Mouse (Mus musculus) olfactory bulb, adult 2 months (tissue): ENCODE measurements at regions not wholly inside any gene's neighbourhood (a gene's known extent, or its start where the extent isn't known, plus 50 kb on each side); places are given as distances from the start of the nearest gene placed in this dataset.

Source experiments
- H3K27ac ChIP-seq: fragments of 200-500 bp; 2 replicates; pipeline ENCODE4 v1.5.1; 2012; ENCODE audit warnings: low read depth, low read length; ENCODE audit not compliant: insufficient read depth
- H3K4me1 ChIP-seq: fragments of 200-500 bp; 2 replicates; pipeline ENCODE4 v1.6.1; 2012; ENCODE audit warnings: low read length; ENCODE audit not compliant: control insufficient read depth, insufficient read depth
- H3K4me3 ChIP-seq: fragments of 200-500 bp; 2 replicates; pipeline ENCODE4 v1.5.1; 2012; ENCODE audit warnings: mild to moderate bottlenecking, low read depth, low read length, moderate library complexity; ENCODE audit not compliant: insufficient read depth
- CTCF ChIP-seq: fragments of 200-500 bp; IDR thresholded peaks from 2 replicates; pipeline ENCODE4 v1.5.1; 2012; ENCODE audit warnings: low read depth, mild to moderate bottlenecking, low read length, moderate library complexity; ENCODE audit not compliant: insufficient read depth
- POLR2A ChIP-seq: fragments of 200-500 bp; IDR thresholded peaks from 2 replicates; pipeline ENCODE4 v1.6.1; 2012; ENCODE audit warnings: mild to moderate bottlenecking, low read depth, low read length, moderate library complexity; ENCODE audit not compliant: insufficient read depth
- WGBS: fragments of 180-500 bp; shearing (Covaris S2); methylation state at CpG from one replicate; pipeline ENCODE4 v1.1.7; 2018; 5-methylcytosine and 5-hydroxymethylcytosine counted together

DNA sequence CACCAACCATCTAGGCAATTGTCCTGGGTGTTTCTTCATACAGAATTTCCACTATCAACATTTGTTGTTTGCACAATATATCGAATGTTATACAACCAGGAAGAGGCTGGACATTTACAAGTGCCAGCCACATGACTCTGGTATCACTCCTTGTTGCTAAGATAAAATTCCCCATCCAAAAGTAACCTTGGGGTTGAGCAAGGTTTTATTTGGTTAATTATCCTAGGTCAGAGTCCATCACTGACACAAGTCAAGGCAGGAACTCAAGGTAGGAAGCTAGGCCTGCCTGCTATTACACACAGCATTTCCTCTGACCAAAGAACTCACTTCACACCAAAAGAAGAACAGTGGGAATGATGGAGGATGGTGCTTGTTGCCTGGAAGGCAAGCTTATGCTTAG is 120.7 kb upstream of the Plppr1 start:
- TF ChIP-seq POLR2A (no peak), CTCF (no peak)
- H3K4me1 ChIP-seq: no peaks in the 10 kb centered on the region
- no peak overlapping the region for H3K4me3 ChIP-seq
- WGBS: 92% methylated on average over 1 of the region's 1 CpGs
- no peak overlapping the region for H3K27ac ChIP-seq

DNA sequence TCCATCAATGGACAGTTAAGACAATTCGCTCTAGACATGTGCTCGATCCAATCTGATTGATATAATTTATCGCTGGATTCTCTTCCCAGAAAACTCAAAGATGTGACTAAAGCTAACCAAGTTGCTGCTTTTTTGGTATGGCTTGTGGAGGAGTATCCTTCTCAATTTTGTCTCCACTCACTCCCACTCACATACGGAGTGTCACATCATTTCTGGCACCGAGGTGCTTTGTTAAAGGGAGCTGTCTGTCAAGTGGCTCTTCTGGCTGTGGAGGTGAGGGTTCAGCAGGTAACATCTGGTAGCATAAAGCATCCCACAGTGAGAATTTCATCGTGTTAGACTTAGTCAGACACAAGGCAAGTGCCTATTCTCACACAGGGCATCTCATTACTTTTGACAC is 120.2 kb upstream of the Plppr1 start:
- TF ChIP-seq POLR2A (no peak), CTCF (no peak)
- 88% methylated on average over 6 of the region's 6 CpGs for WGBS
- H3K4me1 ChIP-seq: no peaks in the 10 kb centered on the region
- H3K4me3 ChIP-seq: no peak overlapping the region
- H3K27ac ChIP-seq: no peak overlapping the region

DNA sequence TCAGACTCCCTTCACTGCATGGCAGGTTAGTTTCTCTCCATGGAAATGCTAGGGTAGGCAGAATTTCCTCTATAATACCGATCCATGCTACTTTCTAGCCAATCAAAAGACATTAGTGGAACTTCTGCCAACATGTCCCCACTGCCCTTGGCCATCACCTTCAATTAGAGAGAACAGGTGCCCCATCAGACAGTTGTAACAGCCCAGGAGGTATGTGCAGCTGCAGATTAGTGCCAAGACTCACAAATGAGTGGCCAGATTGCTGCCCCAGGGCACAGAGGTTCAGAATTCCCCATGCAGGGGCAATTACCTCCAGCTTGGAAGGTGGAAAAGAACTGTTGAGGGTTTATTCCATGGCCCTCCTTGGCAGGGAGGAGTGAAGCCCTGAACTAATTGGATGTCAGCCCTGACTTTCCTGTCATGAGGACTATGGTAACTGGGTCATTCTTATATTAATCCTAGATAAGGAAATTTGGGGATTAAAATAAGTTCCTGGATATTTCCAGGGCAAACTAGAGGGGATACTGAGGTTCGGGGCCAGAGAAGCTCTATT is 113.7 kb upstream of the Plppr1 start:
- H3K27ac ChIP-seq: no peak overlapping the region
- no peak overlapping the region for H3K4me3 ChIP-seq
- WGBS: 92% methylated on average over 2 of the region's 2 CpGs
- no peaks in the 10 kb centered on the region for H3K4me1 ChIP-seq
- TF ChIP-seq POLR2A (no peak), CTCF (no peak)

DNA sequence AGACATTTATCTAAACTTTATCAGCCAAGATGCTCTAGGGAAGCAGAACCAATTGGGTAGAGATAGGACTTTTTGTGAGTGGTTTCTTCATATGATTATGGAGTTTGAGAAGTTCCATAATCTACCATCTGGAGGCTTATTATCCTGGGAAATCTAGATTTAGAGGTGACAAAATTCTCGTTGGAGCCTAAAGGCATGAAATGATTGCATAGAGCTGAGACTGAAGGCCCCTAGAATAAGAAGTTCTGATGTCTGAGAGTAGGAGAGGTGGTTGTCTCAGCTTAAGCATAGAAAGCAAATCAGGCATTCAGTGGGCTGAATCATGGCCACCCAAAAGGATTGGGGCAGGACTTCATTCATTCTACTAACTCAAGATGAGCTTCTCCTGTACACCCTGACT is 106.1 kb upstream of the Plppr1 start:
- Histone ChIP-seq H3K4me1 (no peaks in the 10 kb centered on the region), H3K27ac (no peak overlapping the region), H3K4me3 (no peak overlapping the region)
- WGBS: 81% methylated on average over 1 of the region's 1 CpGs
- no peak for TF ChIP-seq CTCF

DNA sequence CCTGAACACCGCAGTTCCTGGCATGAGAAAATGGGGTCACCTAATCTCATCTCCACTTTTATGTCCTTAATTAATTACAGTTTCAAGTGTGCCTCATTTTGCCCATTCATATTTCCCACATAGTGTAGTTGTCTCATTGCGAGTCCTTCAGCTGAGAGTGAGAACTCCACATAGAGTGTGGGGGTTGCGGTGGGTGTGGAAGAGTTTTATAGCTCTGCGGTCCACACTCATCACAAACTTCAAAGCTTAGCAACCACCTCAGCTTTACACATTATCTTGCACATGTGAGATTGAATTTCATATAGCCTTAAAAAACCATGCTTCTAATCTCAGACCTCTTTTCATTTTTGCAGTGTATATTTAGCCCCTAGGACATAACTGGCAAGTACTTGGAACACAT is 83.3 kb upstream of the Plppr1 start:
- WGBS: 92% methylated on average over 4 of the region's 4 CpGs
- H3K4me3 ChIP-seq: no peak overlapping the region
- no peak overlapping the region for H3K27ac ChIP-seq
- no peaks in the 10 kb centered on the region for H3K4me1 ChIP-seq
- TF ChIP-seq CTCF: no peak
- no peak for TF ChIP-seq POLR2A

DNA sequence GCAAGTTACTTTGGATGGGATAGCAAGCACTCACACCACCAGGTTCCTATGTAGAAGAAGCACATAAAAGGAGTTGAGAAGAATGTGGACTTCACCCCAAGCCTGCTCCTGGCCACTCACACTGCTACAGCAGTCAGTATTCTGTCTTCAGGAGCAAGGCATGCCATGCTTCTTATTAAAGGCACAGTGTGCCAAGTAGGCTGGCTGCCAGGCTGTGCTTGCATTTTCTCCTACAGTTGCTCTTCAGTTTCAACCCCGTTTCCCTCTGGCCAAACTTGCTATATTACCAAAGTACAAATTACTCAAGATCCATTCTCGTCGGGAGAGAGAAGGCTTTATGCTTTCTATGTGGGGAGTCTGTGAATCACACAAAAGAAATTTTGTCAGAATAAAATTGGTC is 67.1 kb upstream of the Plppr1 start:
- Histone ChIP-seq H3K4me3 (no peak overlapping the region), H3K27ac (no peak overlapping the region), H3K4me1 (no peaks in the 10 kb centered on the region)
- 27% methylated on average over 3 of the region's 3 CpGs for WGBS
- TF ChIP-seq POLR2A: no peak
- no peak for TF ChIP-seq CTCF
